Mouse (Mus musculus): ENCODE data around the gene Ssh2. TPM values are rescaled to one million over a fixed set of nuclear protein-coding genes. Genes with fewer than 3 reads are reported as not detected.
"Not testable (repeated sequence)": the region's sequence is repeated elsewhere in the genome, so short reads cannot be mapped to it uniquely, and the experiment has no call there.

Gene Ssh2
- total RNA-seq, 1 experiment, result 7.7 TPM

- no peak for TF ChIP-seq ZNF384 (IDR thresholded peaks at IDR 0.05; ENCODE audit: low read depth, low read length)
- Histone ChIP-seq H3K4me3 (ENCODE audit: insufficient read depth in 1 of 2, low read depth in 1 of 2, low read length in 2 of 2, poor library complexity in 1 of 2, severe bottlenecking in 1 of 2) (no peak overlapping the region), H3K36me3 (ENCODE audit: control insufficient read depth, insufficient read depth, low read length, poor library complexity, severe bottlenecking) (no peaks in the 10 kb centered on the region), H3K27ac (ENCODE audit: insufficient read depth, low read depth, low read length, poor library complexity, severe bottlenecking) (no peak overlapping the region), H3K4me1 (ENCODE audit: control insufficient read depth in 2 of 2, insufficient read depth in 2 of 2, low read length in 2 of 2, poor library complexity in 1 of 2) (no peaks in the 10 kb centered on the region), H3K9ac (ENCODE audit: insufficient read depth, low read depth, low read length, poor library complexity, severe bottlenecking) (no peak overlapping the region), H3K9me3 (ENCODE audit: control insufficient read depth, insufficient read depth, low read depth, low read length) (no peaks in the 10 kb centered on the region)
- no peak for DNase-seq (ENCODE audit: low read depth, low spot score)
- in situ Hi-C loops (cut with MboI; ENCODE audit: low sequenced_read_pairs in 2 of 2, unreplicated experiment in 2 of 2), result no loop called here
Measured at GRCm38 (mm10) chr11:77276000-77276399, 59.9 kb downstream of the Ssh2 start.

- H3K4me3 ChIP-seq (ENCODE audit: insufficient read depth in 1 of 2, low read depth in 1 of 2, low read length in 2 of 2, poor library complexity in 1 of 2, severe bottlenecking in 1 of 2); H3K36me3 ChIP-seq (ENCODE audit: control insufficient read depth, insufficient read depth, low read length, poor library complexity, severe bottlenecking); H3K9ac ChIP-seq (ENCODE audit: insufficient read depth, low read depth, low read length, poor library complexity, severe bottlenecking); H3K27ac ChIP-seq (ENCODE audit: insufficient read depth, low read depth, low read length, poor library complexity, severe bottlenecking); DNase-seq (ENCODE audit: low read depth, low spot score); H3K9me3 ChIP-seq (ENCODE audit: control insufficient read depth, insufficient read depth, low read depth, low read length); in situ Hi-C loops (cut with MboI; ENCODE audit: low sequenced_read_pairs in 2 of 2, unreplicated experiment in 2 of 2); H3K4me1 ChIP-seq (ENCODE audit: control insufficient read depth in 2 of 2, insufficient read depth in 2 of 2, low read length in 2 of 2, poor library complexity in 1 of 2): not testable (repeated sequence)
Measured at GRCm38 (mm10) chr11:77278538-77278937, 62.5 kb downstream of the Ssh2 start.

GRCm38 (mm10) chr11:77280219-77280618, 64.1 kb downstream of the Ssh2 start:
- H3K4me1 ChIP-seq (ENCODE audit: control insufficient read depth in 2 of 2, insufficient read depth in 2 of 2, low read length in 2 of 2, poor library complexity in 1 of 2), result no peaks in the 10 kb centered on the region
- TF ChIP-seq CHD2 (IDR thresholded peaks at IDR 0.05; ENCODE audit: low read depth, low read length), result no peak
- no peak for DNase-seq (ENCODE audit: low read depth, low spot score)
- no peak overlapping the region for H3K27ac ChIP-seq (ENCODE audit: insufficient read depth, low read depth, low read length, poor library complexity, severe bottlenecking)
- H3K9me3 ChIP-seq (ENCODE audit: control insufficient read depth, insufficient read depth, low read depth, low read length), result no peaks in the 10 kb centered on the region
- in situ Hi-C loops (cut with MboI; ENCODE audit: low sequenced_read_pairs in 2 of 2, unreplicated experiment in 2 of 2), result no loop called here
- no peaks in the 10 kb centered on the region for H3K36me3 ChIP-seq (ENCODE audit: control insufficient read depth, insufficient read depth, low read length, poor library complexity, severe bottlenecking)
- no peak overlapping the region for H3K4me3 ChIP-seq (ENCODE audit: insufficient read depth in 1 of 2, low read depth in 1 of 2, low read length in 2 of 2, poor library complexity in 1 of 2, severe bottlenecking in 1 of 2)
- H3K9ac ChIP-seq (ENCODE audit: insufficient read depth, low read depth, low read length, poor library complexity, severe bottlenecking), result no peak overlapping the region

- Histone ChIP-seq H3K4me3 (ENCODE audit: insufficient read depth in 1 of 2, low read depth in 1 of 2, low read length in 2 of 2, poor library complexity in 1 of 2, severe bottlenecking in 1 of 2) (no peak overlapping the region), H3K9me3 (ENCODE audit: control insufficient read depth, insufficient read depth, low read depth, low read length) (no peaks in the 10 kb centered on the region), H3K27ac (ENCODE audit: insufficient read depth, low read depth, low read length, poor library complexity, severe bottlenecking) (no peak overlapping the region), H3K9ac (ENCODE audit: insufficient read depth, low read depth, low read length, poor library complexity, severe bottlenecking) (no peak overlapping the region), H3K36me3 (ENCODE audit: control insufficient read depth, insufficient read depth, low read length, poor library complexity, severe bottlenecking) (no peaks in the 10 kb centered on the region), H3K4me1 (ENCODE audit: control insufficient read depth in 2 of 2, insufficient read depth in 2 of 2, low read length in 2 of 2, poor library complexity in 1 of 2) (no peaks in the 10 kb centered on the region)
- in situ Hi-C loops (cut with MboI; ENCODE audit: low sequenced_read_pairs in 2 of 2, unreplicated experiment in 2 of 2), result no loop called here
- TF ChIP-seq MAFK (IDR thresholded peaks at IDR 0.05; ENCODE audit: insufficient read depth, low read depth, low read length) (no peak), ZC3H11A (IDR thresholded peaks at IDR 0.05; ENCODE audit: borderline replicate concordance, low read depth, low read length) (no peak), HCFC1 (IDR thresholded peaks at IDR 0.05; ENCODE audit: borderline replicate concordance, insufficient read depth, low read length) (no peak), ZNF384 (IDR thresholded peaks at IDR 0.05; ENCODE audit: low read depth, low read length) (no peak), CHD2 (IDR thresholded peaks at IDR 0.05; ENCODE audit: low read depth, low read length) (no peak)
- DNase-seq (ENCODE audit: low read depth, low spot score), result no peak
Measured at GRCm38 (mm10) chr11:77291447-77291846, 75.4 kb downstream of the Ssh2 start.

- in situ Hi-C loops (cut with MboI; ENCODE audit: low sequenced_read_pairs in 2 of 2, unreplicated experiment in 2 of 2); DNase-seq (ENCODE audit: low read depth, low spot score): not testable (repeated sequence)
Measured at GRCm38 (mm10) chr11:77293673-77294072, 77.6 kb downstream of the Ssh2 start.

More at GRCm38 (mm10) chr11:77293673-77294072, 77.6 kb downstream of the Ssh2 start:
- not testable (repeated sequence) for H3K9ac ChIP-seq (ENCODE audit: insufficient read depth, low read depth, low read length, poor library complexity, severe bottlenecking); H3K9me3 ChIP-seq (ENCODE audit: control insufficient read depth, insufficient read depth, low read depth, low read length); H3K36me3 ChIP-seq (ENCODE audit: control insufficient read depth, insufficient read depth, low read length, poor library complexity, severe bottlenecking); H3K27ac ChIP-seq (ENCODE audit: insufficient read depth, low read depth, low read length, poor library complexity, severe bottlenecking); H3K4me3 ChIP-seq (ENCODE audit: insufficient read depth in 1 of 2, low read depth in 1 of 2, low read length in 2 of 2, poor library complexity in 1 of 2, severe bottlenecking in 1 of 2); H3K4me1 ChIP-seq (ENCODE audit: control insufficient read depth in 2 of 2, insufficient read depth in 2 of 2, low read length in 2 of 2, poor library complexity in 1 of 2)

Data from ES-E14 (cell line).